Mouse (Mus musculus) lung, adult 18-20 months (tissue): ENCODE measurements around the gene Ssc4d.
A peak's percentile ranks its signal among the peaks of the same experiment; 100 is the strongest.

ENCODE experiments used
- DNase-seq, 2 experiments: peaks; one replicate each; pipeline ENCODE4 v3.0.0; 2022; ENCODE audit warnings: mixed read lengths in 2 of 2

The Ssc4d gene

GRCm38 (mm10) chr5:135975893-135976668 is 1.8 kb upstream of the Ssc4d start:
- DNase-seq = no peak

- no peak for DNase-seq
These were observed 2.5 kb downstream of the Ssc4d start for GRCm38 (mm10) chr5:135971876-135972275.

GRCm38 (mm10) chr5:135970247-135970646 is 4.1 kb downstream of the Ssc4d start:
- DNase-seq = no peak

GRCm38 (mm10) chr5:135968781-135969180 is 5.5 kb downstream of the Ssc4d start:
- DNase-seq = peak in 1 of 2 experiments; percentile 47

GRCm38 (mm10) chr5:135966866-135967265 is 7.5 kb downstream of the Ssc4d start:
- no peak for DNase-seq

- peak; percentile 45 to 58 for DNase-seq
These were observed 8.8 kb downstream of the Ssc4d start for GRCm38 (mm10) chr5:135965501-135965930.

- no peak for DNase-seq
These were observed 11.1 kb downstream of the Ssc4d start for GRCm38 (mm10) chr5:135963280-135963627.

GRCm38 (mm10) chr5:135962492-135963279 is 11.6 kb downstream of the Ssc4d start:
- peak; percentile 100 for DNase-seq

GRCm38 (mm10) chr5:135962125-135962491 is 12.2 kb downstream of the Ssc4d start:
- no peak for DNase-seq

GRCm38 (mm10) chr5:135960909-135961635 is 13.3 kb downstream of the Ssc4d start:
- no peak for DNase-seq

GRCm38 (mm10) chr5:135959911-135960310 is 14.4 kb downstream of the Ssc4d start:
- no peak for DNase-seq

GRCm38 (mm10) chr5:135958367-135958766 is 16.0 kb downstream of the Ssc4d start:
- no peak for DNase-seq

- peak; percentile 98 to 99 for DNase-seq
These were observed 16.9 kb downstream of the Ssc4d start for GRCm38 (mm10) chr5:135957207-135957974.

GRCm38 (mm10) chr5:135956300-135957206 is 17.8 kb downstream of the Ssc4d start:
- no peak for DNase-seq

GRCm38 (mm10) chr5:135952830-135953229 is 21.5 kb downstream of the Ssc4d start:
- DNase-seq = no peak

GRCm38 (mm10) chr5:135951660-135952059 is 22.7 kb downstream of the Ssc4d start:
- DNase-seq = no peak

- peak; percentile 28 for DNase-seq
These were observed 23.5 kb downstream of the Ssc4d start for GRCm38 (mm10) chr5:135950710-135951412.

- no peak for DNase-seq
These were observed 27.7 kb downstream of the Ssc4d start for GRCm38 (mm10) chr5:135946621-135947020.

GRCm38 (mm10) chr5:135945916-135946408 is 28.4 kb downstream of the Ssc4d start:
- no peak for DNase-seq

GRCm38 (mm10) chr5:135942710-135943109 is 31.6 kb downstream of the Ssc4d start:
- DNase-seq = no peak

GRCm38 (mm10) chr5:135940587-135940986 is 33.7 kb downstream of the Ssc4d start:
- DNase-seq = no peak
